Mouse (Mus musculus): ENCODE measurements around the gene Srd5a3. TPM values are rescaled to one million over a fixed set of nuclear protein-coding genes. Genes with fewer than 3 reads are reported as not detected.
"Not testable (repeated sequence)": the region's sequence is repeated elsewhere in the genome, so short reads cannot be mapped to it uniquely, and the experiment has no call there.

The Srd5a3 gene
- polyA plus RNA-seq (2014; fragmentation: Nextera tagmentation; extraction: Ambion mirVana), result 14.2 and 16.3 TPM in 2 replicates

- H3K27me3 ChIP-seq (ENCODE audit: control insufficient read depth, insufficient read depth, low read length), result no peaks in the 10 kb centered on the region
- H3K4me2 ChIP-seq (ENCODE audit: low read depth, low read length), result peak within 1 kb of the TSS; percentile 83
- H3K4me3 ChIP-seq (ENCODE audit: low read depth, low read length), result peak within 1 kb of the TSS; percentile 70
- no peaks in the 10 kb centered on the region for H3K36me3 ChIP-seq (ENCODE audit: control insufficient read depth, insufficient read depth, low read length)
- peak within 1 kb of the TSS; percentile 81 for H3K9ac ChIP-seq (replicated peaks; ENCODE audit: low read depth, low read length)
- peak; percentile 97 for ATAC-seq (ENCODE audit: low read depth)
- no peaks in the 10 kb centered on the region for H3K9me3 ChIP-seq (ENCODE audit: control insufficient read depth, low read length)
- WGBS, result 1% methylated on average over 50 of the region's 69 CpGs
- H3K27ac ChIP-seq (ENCODE audit: low read depth, low read length), result peak within 1 kb of the TSS; percentile 88
- peaks cover 4% of the 10 kb centered on the region; the same call in 1 of the 2 replicates for H3K4me1 ChIP-seq (ENCODE audit: control insufficient read depth, insufficient read depth, low read length)
Measured at GRCm38 (mm10) chr5:76139808-76140729, at the start of gene Srd5a3. TSS of gene Srd5a3 (plus strand) at chr5:76140271.

- H3K9me3 ChIP-seq (ENCODE audit: control insufficient read depth, low read length); H3K4me3 ChIP-seq (ENCODE audit: low read depth, low read length); H3K36me3 ChIP-seq (ENCODE audit: control insufficient read depth, insufficient read depth, low read length); H3K27me3 ChIP-seq (ENCODE audit: control insufficient read depth, insufficient read depth, low read length); ATAC-seq (ENCODE audit: low read depth); H3K9ac ChIP-seq (replicated peaks; ENCODE audit: low read depth, low read length); H3K27ac ChIP-seq (ENCODE audit: low read depth, low read length); H3K4me2 ChIP-seq (ENCODE audit: low read depth, low read length); H3K4me1 ChIP-seq (ENCODE audit: control insufficient read depth, insufficient read depth, low read length): not testable (repeated sequence)
- 75% methylated on average over 5 of the region's 5 CpGs for WGBS
Measured at GRCm38 (mm10) chr5:76103809-76104208, 36.3 kb upstream of the Srd5a3 start.

- no peaks in the 10 kb centered on the region for H3K36me3 ChIP-seq (ENCODE audit: control insufficient read depth, insufficient read depth, low read length)
- no peak for ATAC-seq (ENCODE audit: low read depth)
- WGBS, result 83% methylated on average over 5 of the region's 5 CpGs
- H3K9ac ChIP-seq (replicated peaks; ENCODE audit: low read depth, low read length), result no peak overlapping the region
- no peak overlapping the region for H3K4me3 ChIP-seq (ENCODE audit: low read depth, low read length)
- H3K4me1 ChIP-seq (ENCODE audit: control insufficient read depth, insufficient read depth, low read length), result no peaks in the 10 kb centered on the region
- no peaks in the 10 kb centered on the region for H3K27me3 ChIP-seq (ENCODE audit: control insufficient read depth, insufficient read depth, low read length)
- no peaks in the 10 kb centered on the region for H3K9me3 ChIP-seq (ENCODE audit: control insufficient read depth, low read length)
- H3K4me2 ChIP-seq (ENCODE audit: low read depth, low read length), result no peak overlapping the region
- H3K27ac ChIP-seq (ENCODE audit: low read depth, low read length), result no peak overlapping the region
Measured at GRCm38 (mm10) chr5:76107306-76107705, 32.8 kb upstream of the Srd5a3 start.

GRCm38 (mm10) chr5:76108496-76108895 is 31.6 kb upstream of the Srd5a3 start:
- Histone ChIP-seq H3K4me1 (ENCODE audit: control insufficient read depth, insufficient read depth, low read length) (no peaks in the 10 kb centered on the region), H3K4me3 (ENCODE audit: low read depth, low read length) (no peak overlapping the region), H3K27me3 (ENCODE audit: control insufficient read depth, insufficient read depth, low read length) (no peaks in the 10 kb centered on the region), H3K4me2 (ENCODE audit: low read depth, low read length) (no peak overlapping the region), H3K9me3 (ENCODE audit: control insufficient read depth, low read length) (no peaks in the 10 kb centered on the region), H3K27ac (ENCODE audit: low read depth, low read length) (no peak overlapping the region), H3K9ac (replicated peaks; ENCODE audit: low read depth, low read length) (no peak overlapping the region), H3K36me3 (ENCODE audit: control insufficient read depth, insufficient read depth, low read length) (no peaks in the 10 kb centered on the region)
- no peak for ATAC-seq (ENCODE audit: low read depth)
- WGBS, result 78% methylated on average over 3 of the region's 3 CpGs

- Histone ChIP-seq H3K9me3 (ENCODE audit: control insufficient read depth, low read length) (no peaks in the 10 kb centered on the region), H3K9ac (replicated peaks; ENCODE audit: low read depth, low read length) (no peak overlapping the region), H3K27ac (ENCODE audit: low read depth, low read length) (no peak overlapping the region), H3K36me3 (ENCODE audit: control insufficient read depth, insufficient read depth, low read length) (no peaks in the 10 kb centered on the region), H3K4me2 (ENCODE audit: low read depth, low read length) (no peak overlapping the region), H3K4me1 (ENCODE audit: control insufficient read depth, insufficient read depth, low read length) (no peaks in the 10 kb centered on the region), H3K27me3 (ENCODE audit: control insufficient read depth, insufficient read depth, low read length) (no peaks in the 10 kb centered on the region), H3K4me3 (ENCODE audit: low read depth, low read length) (no peak overlapping the region)
- WGBS, result 88% methylated on average over 3 of the region's 3 CpGs
- no peak for ATAC-seq (ENCODE audit: low read depth)
Measured at GRCm38 (mm10) chr5:76111173-76111572, 28.9 kb upstream of the Srd5a3 start.

DNA sequence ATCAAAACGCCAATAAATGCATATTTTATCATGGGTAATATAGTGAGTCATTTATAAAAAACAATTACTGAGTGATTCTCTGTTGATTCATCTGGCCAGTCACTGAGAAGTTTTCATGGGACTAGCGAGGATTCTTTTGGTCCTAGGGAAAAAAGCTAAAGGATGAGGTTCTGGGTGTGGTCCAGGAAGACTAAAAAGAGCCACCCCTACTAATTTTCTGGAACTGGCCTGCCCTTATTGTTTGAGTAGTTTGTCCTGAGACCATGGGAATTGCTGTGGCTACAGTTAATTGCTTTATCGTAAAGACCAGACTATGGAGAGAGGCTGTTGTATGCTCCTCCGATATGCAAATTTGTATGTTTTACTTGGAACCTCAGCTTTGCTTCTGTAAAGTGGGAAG is 28.1 kb upstream of the Srd5a3 start:
- H3K4me3 ChIP-seq (ENCODE audit: low read depth, low read length), result no peak overlapping the region
- no peak overlapping the region for H3K9ac ChIP-seq (replicated peaks; ENCODE audit: low read depth, low read length)
- no peaks in the 10 kb centered on the region for H3K27me3 ChIP-seq (ENCODE audit: control insufficient read depth, insufficient read depth, low read length)
- no peak overlapping the region for H3K27ac ChIP-seq (ENCODE audit: low read depth, low read length)
- no peak for ATAC-seq (ENCODE audit: low read depth)
- H3K4me1 ChIP-seq (ENCODE audit: control insufficient read depth, insufficient read depth, low read length), result no peaks in the 10 kb centered on the region
- H3K4me2 ChIP-seq (ENCODE audit: low read depth, low read length), result no peak overlapping the region
- H3K9me3 ChIP-seq (ENCODE audit: control insufficient read depth, low read length), result no peaks in the 10 kb centered on the region
- 84% methylated on average over 4 of the region's 4 CpGs for WGBS
- H3K36me3 ChIP-seq (ENCODE audit: control insufficient read depth, insufficient read depth, low read length), result no peaks in the 10 kb centered on the region

DNA sequence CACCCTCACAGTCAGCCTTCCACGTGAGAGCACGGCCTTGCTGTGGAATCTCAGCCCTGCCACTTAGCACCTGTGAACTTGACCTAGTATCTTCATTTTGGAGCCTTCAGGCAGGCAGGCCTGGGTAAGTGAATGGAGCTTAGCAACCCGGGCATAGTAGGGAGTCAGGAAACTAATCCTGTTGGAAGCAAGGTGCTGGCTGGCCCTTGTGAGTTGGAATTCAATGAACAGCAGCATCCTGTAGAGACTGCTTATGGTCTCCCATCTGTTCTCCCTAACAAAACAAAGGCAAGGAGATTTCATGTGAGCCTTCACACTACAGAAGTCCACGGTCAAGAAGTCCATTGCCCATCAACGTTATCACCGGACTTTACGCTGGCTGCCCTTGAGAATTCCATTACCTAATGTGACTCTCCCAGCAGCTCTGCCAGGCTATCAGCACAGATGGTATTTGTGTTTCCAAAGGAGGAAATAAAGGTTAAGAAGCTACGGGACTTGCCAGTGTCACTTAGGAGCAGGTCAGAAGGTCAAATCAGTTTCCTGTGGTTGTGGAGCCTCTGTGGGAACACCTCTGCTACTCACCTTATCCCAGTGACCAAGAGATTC is 24.5 kb upstream of the Srd5a3 start:
- Histone ChIP-seq H3K9ac (replicated peaks; ENCODE audit: low read depth, low read length) (no peak overlapping the region), H3K9me3 (ENCODE audit: control insufficient read depth, low read length) (no peaks in the 10 kb centered on the region), H3K4me2 (ENCODE audit: low read depth, low read length) (no peak overlapping the region), H3K36me3 (ENCODE audit: control insufficient read depth, insufficient read depth, low read length) (no peaks in the 10 kb centered on the region), H3K27me3 (ENCODE audit: control insufficient read depth, insufficient read depth, low read length) (no peaks in the 10 kb centered on the region), H3K4me1 (ENCODE audit: control insufficient read depth, insufficient read depth, low read length) (no peaks in the 10 kb centered on the region), H3K4me3 (ENCODE audit: low read depth, low read length) (no peak overlapping the region), H3K27ac (ENCODE audit: low read depth, low read length) (no peak overlapping the region)
- 85% methylated on average over 8 of the region's 8 CpGs for WGBS
- no peak for ATAC-seq (ENCODE audit: low read depth)

DNA sequence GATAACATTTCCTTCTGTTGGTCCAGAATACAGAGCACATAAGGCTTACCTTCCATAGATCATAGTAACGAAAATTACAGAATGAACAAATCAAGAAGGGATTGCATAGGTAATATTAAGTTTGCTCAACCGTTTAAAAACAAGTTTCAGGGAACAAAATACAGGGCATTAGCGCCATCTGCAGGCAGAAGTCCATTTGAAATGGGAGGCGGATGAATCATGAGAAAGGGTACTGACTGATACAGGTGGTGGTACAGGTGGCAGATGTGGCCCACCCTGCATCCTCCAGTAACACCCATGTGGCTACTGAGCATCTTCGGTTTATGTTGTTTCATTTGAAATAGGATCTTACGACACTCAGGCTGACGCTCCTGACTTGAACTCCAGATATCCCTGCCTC is 21.6 kb upstream of the Srd5a3 start:
- H3K9me3 ChIP-seq (ENCODE audit: control insufficient read depth, low read length), result no peaks in the 10 kb centered on the region
- ATAC-seq (ENCODE audit: low read depth), result no peak
- no peak overlapping the region for H3K4me2 ChIP-seq (ENCODE audit: low read depth, low read length)
- H3K9ac ChIP-seq (replicated peaks; ENCODE audit: low read depth, low read length), result no peak overlapping the region
- 35% methylated on average over 7 of the region's 7 CpGs for WGBS
- no peak overlapping the region for H3K27ac ChIP-seq (ENCODE audit: low read depth, low read length)
- H3K27me3 ChIP-seq (ENCODE audit: control insufficient read depth, insufficient read depth, low read length), result no peaks in the 10 kb centered on the region
- no peaks in the 10 kb centered on the region for H3K4me1 ChIP-seq (ENCODE audit: control insufficient read depth, insufficient read depth, low read length)
- no peak overlapping the region for H3K4me3 ChIP-seq (ENCODE audit: low read depth, low read length)
- no peaks in the 10 kb centered on the region for H3K36me3 ChIP-seq (ENCODE audit: control insufficient read depth, insufficient read depth, low read length)

GRCm38 (mm10) chr5:76120634-76121033 is 19.4 kb upstream of the Srd5a3 start:
- no peak overlapping the region for H3K4me2 ChIP-seq (ENCODE audit: low read depth, low read length)
- no peak overlapping the region for H3K9ac ChIP-seq (replicated peaks; ENCODE audit: low read depth, low read length)
- H3K4me1 ChIP-seq (ENCODE audit: control insufficient read depth, insufficient read depth, low read length), result no peaks in the 10 kb centered on the region
- no peaks in the 10 kb centered on the region for H3K27me3 ChIP-seq (ENCODE audit: control insufficient read depth, insufficient read depth, low read length)
- H3K27ac ChIP-seq (ENCODE audit: low read depth, low read length), result no peak overlapping the region
- no peaks in the 10 kb centered on the region for H3K36me3 ChIP-seq (ENCODE audit: control insufficient read depth, insufficient read depth, low read length)
- 74% methylated on average over 5 of the region's 5 CpGs for WGBS
- no peak for ATAC-seq (ENCODE audit: low read depth)
- H3K9me3 ChIP-seq (ENCODE audit: control insufficient read depth, low read length), result no peaks in the 10 kb centered on the region
- no peak overlapping the region for H3K4me3 ChIP-seq (ENCODE audit: low read depth, low read length)

Data from neural tube, embryonic 14.5 days (tissue).